Mouse (Mus musculus) lung, embryonic 15.5 days (tissue): ENCODE results near the gene Atp8a2. TPM values are rescaled to one million over a fixed set of nuclear protein-coding genes. Genes with fewer than 3 reads are reported as not detected.
A peak's percentile ranks its signal among the peaks of the same experiment; 100 is the strongest.
"Not testable (repeated sequence)": the region's sequence is repeated elsewhere in the genome, so short reads cannot be mapped to it uniquely, and the experiment has no call there.

Source experiments
- ATAC-seq: fragments of 200-750 bp; cut with Nextera tagmentation; 2 replicates; pipeline ENCODE4 v1.8.0; 2017; ENCODE audit warnings: moderate number of reproducible peaks, borderline replicate concordance; ENCODE audit not compliant: low FRiP score, low TSS enrichment; ENCODE audit errors: extremely low read depth
- H3K27ac ChIP-seq: fragments of 300-500 bp; sonication (generic); 2 replicates; pipeline ENCODE4 v1.5.1; 2015; ENCODE audit warnings: moderate library complexity, mild to moderate bottlenecking, inconsistent platforms
- H3K27me3 ChIP-seq: fragments of 300-500 bp; sonication (generic); 2 replicates; pipeline ENCODE4 v1.6.1; 2015; ENCODE audit warnings: inconsistent platforms
- H3K36me3 ChIP-seq: fragments of 300-500 bp; sonication (generic); 2 replicates; pipeline ENCODE4 v1.6.1; 2015; ENCODE audit warnings: inconsistent platforms
- H3K4me1 ChIP-seq: fragments of 300-500 bp; sonication (generic); 2 replicates; pipeline ENCODE4 v1.6.1; 2015; ENCODE audit warnings: inconsistent platforms
- H3K4me2 ChIP-seq: fragments of 300-500 bp; sonication (generic); 2 replicates; pipeline ENCODE4 v1.6.1; 2015; ENCODE audit warnings: inconsistent platforms, mild to moderate bottlenecking, moderate library complexity
- H3K4me3 ChIP-seq: fragments of 300-500 bp; sonication (generic); 2 replicates; pipeline ENCODE4 v1.5.1; 2015; ENCODE audit warnings: mild to moderate bottlenecking, inconsistent platforms
- H3K9ac ChIP-seq: fragments of 300-500 bp; sonication (generic); 2 replicates; pipeline ENCODE4 v1.6.1; 2015; ENCODE audit warnings: inconsistent platforms
- H3K9me3 ChIP-seq: fragments of 300-500 bp; sonication (generic); 2 replicates; pipeline ENCODE4 v1.6.1; 2016; ENCODE audit warnings: inconsistent platforms
- WGBS: fragments of 180-500 bp; shearing (Covaris S2); methylation state at CpG from one replicate; pipeline ENCODE4 v1.1.7; 2015; 5-methylcytosine and 5-hydroxymethylcytosine counted together
- polyA plus RNA-seq: library from polyadenylated mRNA; unstranded; fragments of >200 nt; fragmentation: Nextera tagmentation; extraction: Ambion mirVana; gene quantifications from 2 replicates; pipeline ENCODE4 v1.2.1, GENCODE M21; 2015

Atp8a2 gene
- polyA plus RNA-seq, 1 experiment from 2014 or later, result 1.8 TPM

DNA sequence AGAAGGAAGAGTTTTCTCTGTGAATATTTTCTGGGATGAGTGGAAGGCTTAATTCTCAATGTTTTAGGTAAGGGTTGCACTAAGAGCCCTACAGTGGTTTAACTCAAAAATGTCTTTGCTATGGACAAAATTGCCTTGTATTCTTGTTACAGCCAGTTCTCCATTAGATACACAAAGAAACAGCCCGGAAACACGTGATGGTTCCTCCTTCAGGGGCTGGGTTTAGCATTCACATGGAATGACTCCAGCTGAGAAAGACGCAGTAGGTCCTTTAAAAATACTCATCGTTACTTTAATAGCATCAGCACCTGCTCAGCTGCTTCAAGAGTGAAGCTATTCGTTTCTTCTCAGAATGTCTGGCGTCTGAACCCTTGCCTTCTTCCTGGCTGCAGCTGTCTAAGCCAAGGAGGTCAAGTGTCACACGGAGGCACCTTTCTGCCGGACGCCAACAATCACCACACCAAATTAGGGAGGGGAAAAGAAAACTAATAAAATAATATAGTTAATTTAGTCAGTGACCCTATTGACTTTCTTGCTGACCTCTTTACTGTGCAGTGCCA, 572.6 kb downstream of the Atp8a2 start:
- Histone ChIP-seq H3K9me3 (no peaks in the 10 kb centered on the region), H3K4me3 (no peak overlapping the region), H3K4me1 (peaks cover 23% of the 10 kb centered on the region), H3K9ac (no peak overlapping the region), H3K27ac (no peak overlapping the region), H3K4me2 (peak overlapping the region; percentile 91), H3K36me3 (no peaks in the 10 kb centered on the region), H3K27me3 (peaks cover 12% of the 10 kb centered on the region; the same call in 1 of the 2 replicates)
- ATAC-seq, result no peak
- WGBS, result 42% methylated on average over 9 of the region's 9 CpGs

DNA sequence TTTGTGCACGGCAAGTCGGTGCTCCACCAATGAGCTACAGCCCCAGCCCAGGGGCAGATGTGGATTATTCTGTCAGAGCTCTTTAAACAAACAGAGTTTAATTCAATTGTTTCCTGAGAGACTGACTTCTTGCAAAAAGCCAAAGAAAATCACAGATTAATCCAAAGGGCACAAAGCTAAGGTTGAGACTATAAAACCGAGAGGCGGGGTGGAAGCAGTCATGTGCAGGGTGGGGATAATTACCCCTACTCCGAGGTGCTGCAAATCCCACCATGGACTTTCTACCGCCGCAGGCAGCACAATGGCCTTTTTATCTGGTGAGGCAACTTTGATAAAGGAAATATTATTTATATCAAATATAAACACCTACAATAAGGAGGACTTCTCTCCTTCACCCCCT, 580.2 kb downstream of the Atp8a2 start:
- WGBS, result 69% methylated on average over 7 of the region's 7 CpGs
- no peak for ATAC-seq
- Histone ChIP-seq H3K27ac (no peak overlapping the region), H3K4me2 (no peak overlapping the region), H3K9me3 (no peaks in the 10 kb centered on the region), H3K9ac (no peak overlapping the region), H3K27me3 (no peaks in the 10 kb centered on the region), H3K36me3 (no peaks in the 10 kb centered on the region), H3K4me3 (no peak overlapping the region), H3K4me1 (no peaks in the 10 kb centered on the region)

DNA sequence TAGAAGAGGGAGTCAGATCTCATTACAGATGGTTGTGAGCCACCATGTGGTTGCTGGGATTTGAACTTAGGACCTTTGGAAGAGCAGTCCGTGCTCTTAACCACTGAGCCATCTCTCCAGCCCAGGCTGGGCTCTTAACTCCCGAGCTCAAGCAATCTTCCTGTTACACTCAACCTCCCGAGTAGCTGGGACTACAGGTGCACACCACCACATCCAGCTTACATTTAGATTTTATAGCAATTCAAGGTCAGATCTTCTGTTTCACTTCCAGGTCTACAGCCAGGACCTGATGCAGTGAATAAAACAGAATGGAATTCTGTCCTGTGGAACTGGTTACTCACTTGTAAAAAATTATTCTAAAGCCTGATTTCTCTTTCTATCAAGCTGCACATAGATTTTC, 582.8 kb downstream of the Atp8a2 start:
- H3K27ac ChIP-seq, H3K27me3 ChIP-seq, H3K9ac ChIP-seq, H3K4me1 ChIP-seq, H3K4me2 ChIP-seq, H3K4me3 ChIP-seq, H3K36me3 ChIP-seq, ATAC-seq, H3K9me3 ChIP-seq: not testable (repeated sequence)
- 75% methylated on average over 3 of the region's 3 CpGs for WGBS

DNA sequence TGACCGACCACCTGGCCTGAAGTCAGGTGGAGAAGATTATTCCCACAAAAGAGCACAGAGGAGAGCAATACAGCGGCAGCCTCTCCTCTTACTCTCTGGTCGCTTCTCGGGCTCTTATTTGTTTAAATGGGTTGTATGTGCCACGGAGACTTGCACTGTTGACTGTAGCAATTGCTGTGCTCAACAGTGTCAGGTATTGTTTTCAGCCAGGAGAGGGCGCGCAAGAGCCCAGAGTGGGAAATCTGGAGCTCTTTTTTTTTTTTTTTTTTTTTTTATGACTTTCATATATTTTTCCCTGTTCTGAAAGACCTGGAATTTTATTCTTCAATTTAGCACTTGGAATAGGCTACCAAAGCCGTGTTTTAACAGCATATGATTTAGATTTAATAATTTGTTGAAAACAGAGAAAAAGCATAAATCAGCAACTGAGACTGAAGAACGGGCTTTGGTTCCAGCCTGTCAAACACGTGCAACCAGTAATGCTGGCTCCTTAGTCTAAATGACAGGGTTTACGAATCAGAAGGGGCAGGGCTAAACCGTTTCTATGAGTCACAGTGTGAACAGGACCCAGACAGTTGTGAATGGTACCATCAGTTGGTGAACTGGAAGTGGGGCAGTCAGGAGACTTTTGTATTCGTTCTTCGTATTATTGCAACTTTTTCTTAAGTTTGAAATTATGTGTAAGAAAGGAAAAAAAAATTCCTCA, 583.9 kb downstream of the Atp8a2 start:
- no peak for ATAC-seq

DNA sequence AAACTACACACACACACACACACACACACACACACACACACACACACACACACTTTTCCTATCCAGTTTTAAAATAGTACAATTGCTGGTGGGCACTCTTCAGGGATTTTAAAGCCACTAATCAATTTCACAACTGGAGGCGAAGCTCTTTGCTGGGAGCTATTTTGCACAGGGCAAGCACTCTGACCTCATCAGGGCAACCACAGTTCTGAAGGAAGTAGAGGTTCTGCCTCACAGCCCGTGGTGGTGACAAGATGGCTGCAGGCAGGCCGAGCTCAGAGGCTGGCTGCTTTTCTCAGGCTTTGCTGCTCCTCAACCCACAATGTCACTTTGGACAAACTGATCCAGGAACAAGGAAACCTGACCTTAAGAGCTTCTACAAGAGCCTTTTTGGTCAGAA, 590.0 kb downstream of the Atp8a2 start:
- H3K9me3 ChIP-seq, result no peaks in the 10 kb centered on the region
- ATAC-seq, result no peak
- no peak overlapping the region for H3K4me2 ChIP-seq
- WGBS, result 54% methylated on average over 3 of the region's 3 CpGs
- no peaks in the 10 kb centered on the region for H3K4me1 ChIP-seq
- H3K4me3 ChIP-seq, result no peak overlapping the region
- no peak overlapping the region for H3K27ac ChIP-seq
- H3K27me3 ChIP-seq, result no peaks in the 10 kb centered on the region
- no peaks in the 10 kb centered on the region for H3K36me3 ChIP-seq
- H3K9ac ChIP-seq, result no peak overlapping the region

More for the DNA sequence above, 583.9 kb downstream of the Atp8a2 start:
- Histone ChIP-seq H3K4me1 (no peaks in the 10 kb centered on the region), H3K27me3 (no peaks in the 10 kb centered on the region), H3K4me2 (no peak overlapping the region), H3K9ac (no peak overlapping the region), H3K9me3 (no peaks in the 10 kb centered on the region), H3K36me3 (no peaks in the 10 kb centered on the region), H3K27ac (no peak overlapping the region), H3K4me3 (no peak overlapping the region)
- 43% methylated on average over 14 of the region's 14 CpGs for WGBS

DNA sequence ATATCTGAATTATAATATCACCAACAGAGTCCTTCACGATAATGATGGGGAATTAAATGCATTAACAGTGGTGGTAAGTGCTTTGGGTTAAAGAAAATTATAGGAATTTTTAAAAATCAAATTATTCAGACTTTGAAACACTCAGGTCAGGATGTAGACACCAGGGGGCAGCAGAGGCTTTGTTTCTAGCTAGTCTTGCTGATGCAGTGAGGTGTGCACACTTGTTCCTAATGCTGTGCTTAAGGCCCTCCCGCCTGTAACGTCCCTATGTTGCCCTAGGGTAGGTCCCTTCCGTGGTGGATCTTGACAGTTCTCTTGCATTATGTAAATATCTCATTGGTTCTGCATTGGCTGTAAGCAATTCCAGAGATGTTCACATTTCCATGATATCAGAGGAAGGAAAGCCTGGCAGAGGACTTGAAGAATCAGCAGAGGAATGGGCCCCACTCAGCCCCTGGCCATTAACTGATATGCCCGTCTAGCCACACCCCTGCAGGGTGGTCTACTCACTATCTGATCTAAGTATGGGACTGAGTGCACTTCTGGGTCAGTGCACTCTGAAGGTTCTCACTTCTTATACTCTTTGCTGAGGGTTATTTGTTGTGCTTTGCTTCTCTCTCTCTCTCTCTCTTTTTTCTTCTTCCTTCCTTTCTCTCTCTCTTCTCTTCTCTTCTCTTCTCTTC, 591.2 kb downstream of the Atp8a2 start:
- Histone ChIP-seq H3K27me3 (no peaks in the 10 kb centered on the region), H3K4me2 (no peak overlapping the region), H3K27ac (no peak overlapping the region), H3K36me3 (no peaks in the 10 kb centered on the region), H3K9ac (no peak overlapping the region), H3K4me1 (no peaks in the 10 kb centered on the region), H3K4me3 (no peak overlapping the region), H3K9me3 (no peaks in the 10 kb centered on the region)
- WGBS, result 18% methylated on average over 5 of the region's 5 CpGs
- ATAC-seq, result no peak

DNA sequence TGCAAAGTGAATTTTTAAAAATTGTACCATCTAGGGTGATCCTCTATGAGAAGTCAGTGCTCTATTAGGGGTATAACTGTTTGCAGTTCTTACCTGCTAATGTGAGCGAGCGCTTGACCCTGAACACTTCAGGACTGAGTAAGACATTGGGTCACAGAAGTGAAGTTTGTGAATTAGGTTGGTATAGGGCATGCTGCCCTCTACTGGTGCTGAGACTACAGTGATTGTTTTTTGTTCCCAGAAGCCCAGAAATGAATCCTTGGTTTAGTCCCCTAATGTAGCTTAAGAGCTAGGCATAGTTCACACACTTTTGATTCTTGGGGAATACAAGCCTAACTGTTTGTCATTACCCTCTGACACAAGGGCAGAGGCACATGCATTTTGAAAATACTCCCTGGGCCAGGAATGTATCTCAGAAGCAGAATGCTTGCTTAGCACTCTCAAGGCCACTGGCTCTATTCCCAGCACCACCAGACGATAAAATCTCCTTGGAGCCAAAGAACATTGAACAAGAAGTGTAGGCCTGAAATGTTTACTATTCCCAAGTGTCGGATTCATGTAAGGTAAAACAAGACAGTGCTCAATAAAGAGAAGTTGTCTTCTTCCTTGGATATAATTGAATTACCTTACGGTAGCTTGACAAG, 592.9 kb downstream of the Atp8a2 start:
- ATAC-seq, result no peak
- Histone ChIP-seq H3K9ac (no peak overlapping the region), H3K27ac (no peak overlapping the region), H3K4me3 (no peak overlapping the region), H3K4me1 (no peaks in the 10 kb centered on the region), H3K36me3 (no peaks in the 10 kb centered on the region), H3K9me3 (no peaks in the 10 kb centered on the region), H3K4me2 (no peak overlapping the region), H3K27me3 (no peaks in the 10 kb centered on the region)
- 51% methylated on average over 5 of the region's 5 CpGs for WGBS

DNA sequence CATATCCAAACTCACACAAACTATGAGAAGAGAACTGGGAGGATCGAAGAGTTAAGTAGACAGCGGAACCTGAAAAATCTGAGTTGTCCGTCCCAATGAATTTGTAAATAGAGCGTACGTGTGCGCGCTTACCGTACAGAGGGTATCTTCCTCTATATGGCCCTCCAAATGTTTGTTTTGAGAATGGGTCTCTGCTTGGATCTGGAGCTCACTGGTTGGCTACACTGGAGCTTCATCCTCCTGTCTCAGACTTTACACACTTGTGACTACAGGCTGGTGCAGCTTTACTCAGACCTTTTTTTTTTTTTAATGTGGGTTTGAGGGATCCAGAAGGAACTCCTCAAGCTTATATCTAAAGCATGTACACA, 598.7 kb downstream of the Atp8a2 start:
- Histone ChIP-seq H3K27ac (peak overlapping the region; percentile 53), H3K36me3 (0 out of 2 replicates have a peak, but pooled peaks cover 2% of the 10 kb centered on the region)
- no peak for ATAC-seq

DNA sequence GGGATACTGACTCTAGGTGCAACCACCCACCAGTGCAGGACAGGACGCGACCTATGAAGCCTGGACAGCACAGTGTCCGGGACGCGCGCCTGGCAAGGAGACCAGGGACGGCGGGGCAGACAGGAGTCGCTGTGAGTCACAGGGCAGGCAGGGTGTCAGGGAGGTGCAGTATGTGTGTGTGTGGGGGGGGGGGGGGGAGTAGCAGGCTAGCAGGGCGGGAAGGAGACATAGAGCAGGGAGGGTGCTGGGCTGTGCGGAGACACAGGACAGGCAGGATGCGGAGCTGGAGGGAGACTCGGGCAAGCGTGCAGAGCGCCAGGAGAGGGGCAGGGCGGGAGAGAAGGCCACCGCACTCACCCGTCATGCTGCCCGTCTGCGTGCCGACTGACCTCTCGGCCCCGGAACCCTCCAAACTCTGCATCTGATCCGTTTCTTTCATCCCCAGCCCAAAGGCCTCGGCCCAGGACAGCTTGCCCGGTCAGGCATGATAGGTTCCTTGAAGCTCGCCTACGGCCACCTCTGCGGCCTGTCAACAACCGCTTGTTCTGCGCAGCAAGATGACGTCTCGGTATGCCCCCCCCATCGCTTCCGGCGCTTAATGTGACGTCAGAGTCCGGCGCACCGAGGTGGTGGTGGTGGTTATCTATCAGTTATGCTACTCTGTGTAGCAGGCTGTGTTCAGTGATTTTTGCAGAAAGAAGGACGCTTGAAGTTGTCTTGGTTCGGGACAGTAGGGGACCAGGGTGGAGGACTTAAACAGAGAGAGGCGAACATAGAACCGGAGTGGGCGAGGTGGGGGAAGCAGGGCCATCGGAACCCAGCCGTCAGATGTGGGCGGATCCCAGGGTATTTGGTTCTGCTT, 599.4 kb downstream of the Atp8a2 start, which contains the start of gene Cdadc1:
Gene Cdadc1, minus strand, starts transcription at position 562 of the 862 bp plus-strand sequence.
- Histone ChIP-seq H3K4me3 (peak within 1 kb of the TSS; percentile 97), H3K4me2 (peak within 1 kb of the TSS; percentile 73), H3K27ac (peak within 1 kb of the TSS; percentile 55), H3K36me3 (0 out of 2 replicates have a peak, but pooled peaks cover 6% of the 10 kb centered on the region), H3K9ac (peak within 1 kb of the TSS; percentile 92), H3K27me3 (no peaks in the 10 kb centered on the region), H3K4me1 (peaks cover 8% of the 10 kb centered on the region), H3K9me3 (no peaks in the 10 kb centered on the region)
- peak; percentile 93 for ATAC-seq
- under 1% methylated on average over 47 of the region's 48 CpGs for WGBS

More for the DNA sequence above, 598.7 kb downstream of the Atp8a2 start:
- Histone ChIP-seq H3K4me3 (peak overlapping the region; percentile 97), H3K9ac (peak overlapping the region; percentile 92), H3K4me1 (peaks cover 8% of the 10 kb centered on the region), H3K4me2 (peak overlapping the region; percentile 73), H3K9me3 (no peaks in the 10 kb centered on the region), H3K27me3 (no peaks in the 10 kb centered on the region)
- WGBS, result 0% methylated on average over 8 of the region's 8 CpGs

DNA sequence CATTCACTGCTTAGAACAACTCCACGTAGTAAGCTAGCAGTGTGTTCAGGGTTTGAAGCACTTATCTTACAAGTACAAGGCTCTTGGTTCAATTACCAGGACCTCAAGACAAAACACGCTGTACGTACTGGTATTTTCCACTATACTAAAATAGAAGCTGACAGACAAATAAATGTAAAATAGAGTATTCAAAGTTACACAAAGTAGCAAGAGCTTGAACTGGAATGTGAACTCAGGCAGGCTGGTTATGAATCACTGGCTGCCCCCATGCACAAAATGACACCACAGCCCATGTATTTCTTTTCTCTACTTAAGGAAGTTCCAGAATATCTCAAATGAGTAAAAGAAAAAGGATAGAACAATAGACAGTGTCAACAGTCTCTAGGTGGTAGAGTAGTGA, 602.0 kb downstream of the Atp8a2 start:
- ATAC-seq, result no peak
- Histone ChIP-seq H3K4me3 (no peak overlapping the region), H3K9ac (no peak overlapping the region), H3K27ac (no peak overlapping the region), H3K9me3 (no peaks in the 10 kb centered on the region), H3K4me1 (peaks cover 8% of the 10 kb centered on the region), H3K4me2 (no peak overlapping the region), H3K27me3 (no peaks in the 10 kb centered on the region), H3K36me3 (peaks cover 22% of the 10 kb centered on the region; the same call in 1 of the 2 replicates)
- WGBS, result 92% methylated on average over 3 of the region's 3 CpGs

DNA sequence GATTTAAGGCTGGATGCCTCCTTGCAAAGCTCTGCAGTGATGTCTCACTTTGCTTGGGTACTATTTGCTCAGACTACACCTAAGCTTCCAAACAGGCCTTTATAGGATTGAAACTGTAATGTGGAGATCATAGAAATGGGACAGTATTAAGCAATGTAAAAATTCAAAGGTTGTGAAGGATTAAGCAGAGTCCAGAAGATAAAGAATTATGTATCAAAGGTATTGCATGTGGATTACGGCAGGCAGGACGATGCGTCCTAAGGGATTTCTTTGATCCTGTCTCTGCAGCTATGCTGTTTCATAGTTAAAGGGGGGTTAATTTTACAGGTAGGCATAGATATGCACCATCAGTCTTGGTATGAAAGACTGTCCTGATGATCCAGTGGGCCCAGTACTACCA, 604.4 kb downstream of the Atp8a2 start:
- Histone ChIP-seq H3K27me3 (no peaks in the 10 kb centered on the region), H3K9me3 (no peaks in the 10 kb centered on the region), H3K4me2 (no peak overlapping the region), H3K9ac (no peak overlapping the region), H3K4me3 (no peak overlapping the region), H3K4me1 (peaks cover 8% of the 10 kb centered on the region), H3K27ac (no peak overlapping the region), H3K36me3 (peaks cover 42% of the 10 kb centered on the region)
- no peak for ATAC-seq
- whole genome bisulfite sequencing, result 91% methylated on average over 3 of the region's 3 CpGs
